Mouse (Mus musculus): ENCODE data around the gene Cplx2.

- no peak for TF ChIP-seq CTCF (IDR thresholded peaks at IDR 0.05; ENCODE audit: low read depth)
- no peak for TF ChIP-seq EP300 (IDR thresholded peaks at IDR 0.05; ENCODE audit: low read depth)
Observed at GRCm38 (mm10) chr13:54430051-54430450, 58.9 kb downstream of the Cplx2 start.
